Mouse (Mus musculus) layer of hippocampus, adult 9-10 months (tissue): Measurements from ENCODE around the gene Hdac7.

Experiments
- DNase-seq: peaks from one replicate; pipeline ENCODE4 v3.0.0; 2022; ENCODE audit warnings: low spot score

Gene Hdac7

DNA sequence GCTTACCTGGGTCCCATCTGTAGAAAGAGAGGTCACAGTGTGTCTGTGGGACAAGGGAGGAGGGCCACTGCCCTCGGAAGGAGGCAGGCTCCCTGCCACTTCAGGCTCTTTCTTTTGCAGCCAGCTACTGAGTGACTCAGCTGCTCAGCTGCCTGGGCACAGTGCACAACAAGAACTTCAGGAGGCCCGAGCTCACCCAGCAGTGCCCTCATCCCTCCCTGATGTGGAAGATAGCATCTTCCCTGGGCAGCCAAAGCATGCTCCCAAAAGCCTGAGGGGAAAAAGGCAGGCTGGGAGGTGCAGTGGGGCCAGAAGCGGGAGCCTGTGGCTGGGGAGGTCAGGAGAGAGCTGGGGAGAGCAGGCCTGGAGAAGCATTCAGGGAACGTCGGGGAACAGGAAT is 29.6 kb downstream of the Hdac7 start:
- DNase-seq, result no peak

DNA sequence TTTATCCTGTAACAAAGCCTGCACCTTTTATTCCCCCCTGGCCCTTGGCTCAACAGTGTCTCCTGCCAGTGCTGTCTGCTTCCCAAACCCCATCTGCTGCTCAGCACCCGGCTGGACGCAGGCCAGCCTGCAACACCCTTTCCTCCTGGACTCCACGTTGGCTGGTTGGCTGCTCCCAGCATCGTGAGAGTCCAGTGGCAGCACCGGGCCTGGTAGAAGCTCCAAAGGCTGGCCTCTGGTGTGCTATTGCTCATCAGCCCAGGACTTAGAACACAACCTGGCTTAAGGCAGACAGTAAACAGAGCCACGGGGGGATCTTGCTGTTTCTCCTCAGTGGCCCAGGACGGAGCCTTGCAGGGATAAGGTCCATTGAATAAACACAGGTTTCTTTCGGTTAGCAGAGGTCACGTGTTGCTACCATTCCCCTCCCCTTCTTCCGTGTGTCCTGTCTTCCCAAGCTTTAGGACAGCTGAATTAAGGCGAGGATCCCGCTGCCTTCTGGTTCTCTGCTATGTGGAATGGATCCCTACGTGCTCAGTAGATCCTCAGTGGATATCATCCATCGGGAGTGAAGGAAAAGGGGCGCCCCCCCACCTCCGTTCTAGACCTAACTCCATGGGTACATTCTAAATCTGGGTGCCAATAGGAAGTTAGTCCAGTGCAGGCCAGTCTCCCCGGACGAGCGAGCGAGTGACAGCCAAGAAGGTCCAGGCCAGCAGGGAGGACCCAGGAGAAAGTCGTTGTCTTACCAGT is 30.7 kb downstream of the Hdac7 start:
- no peak for DNase-seq

- no peak for DNase-seq
Observed at GRCm38 (mm10) chr15:97812875-97813274, 31.4 kb downstream of the Hdac7 start.

DNA sequence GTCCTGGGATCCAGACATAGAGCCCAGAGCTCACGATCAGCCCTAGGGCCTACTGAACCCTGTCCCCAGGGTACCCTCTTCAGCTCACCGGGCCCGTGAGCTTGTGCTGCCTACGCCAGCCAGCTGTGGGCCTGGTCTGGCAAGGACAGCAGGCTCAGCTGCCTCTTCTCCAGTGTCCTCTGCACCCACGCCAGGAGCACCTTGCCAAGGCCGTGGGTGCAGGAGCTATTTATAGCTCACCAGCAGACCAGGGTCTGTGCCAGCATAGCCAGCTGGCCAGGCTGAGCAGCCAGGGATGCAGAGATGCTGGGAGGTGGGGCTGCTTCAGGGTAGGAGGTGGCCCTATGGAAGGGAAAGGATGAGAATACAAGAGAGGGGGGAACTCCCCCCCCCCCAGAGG is 32.2 kb downstream of the Hdac7 start:
- no peak for DNase-seq

DNA sequence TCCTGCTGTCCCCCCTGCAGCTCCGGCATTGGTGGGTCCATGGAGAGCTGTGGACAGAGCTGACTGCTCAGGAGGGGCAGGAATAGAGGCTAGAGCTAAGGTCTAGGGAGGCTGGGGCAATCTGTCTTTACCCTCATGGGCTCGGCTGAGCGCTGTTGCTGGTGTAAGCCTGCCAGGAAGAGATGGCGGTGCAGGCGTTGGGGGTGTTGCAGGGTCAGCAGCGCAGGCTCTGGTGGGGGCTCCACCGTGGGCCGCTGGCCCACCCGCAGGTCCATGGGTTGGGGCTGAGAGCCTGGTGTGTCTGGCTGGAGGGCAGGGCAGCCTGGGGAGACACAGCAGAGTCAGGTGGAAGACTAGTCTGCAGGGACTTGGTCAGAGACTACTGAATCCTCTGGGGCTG is 33.0 kb downstream of the Hdac7 start:
- DNase-seq, result no peak

DNA sequence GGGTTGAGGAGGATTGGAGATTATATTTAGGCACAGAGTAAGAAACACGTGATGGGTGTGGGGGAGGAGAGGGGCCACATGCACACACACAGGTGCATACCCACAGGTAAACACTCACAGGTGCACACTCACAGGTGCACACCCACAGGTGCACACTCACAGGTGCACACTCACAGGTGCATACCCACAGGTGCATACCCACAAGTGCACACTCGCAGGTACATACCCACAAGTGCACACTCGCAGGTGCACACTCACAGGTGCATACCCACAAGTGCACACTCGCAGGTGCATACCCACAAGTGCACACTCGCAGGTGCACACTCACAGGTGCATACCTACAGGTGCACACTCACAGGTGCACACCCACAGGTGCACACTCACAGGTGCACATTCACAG is 33.9 kb downstream of the Hdac7 start:
- DNase-seq, result no peak

DNA sequence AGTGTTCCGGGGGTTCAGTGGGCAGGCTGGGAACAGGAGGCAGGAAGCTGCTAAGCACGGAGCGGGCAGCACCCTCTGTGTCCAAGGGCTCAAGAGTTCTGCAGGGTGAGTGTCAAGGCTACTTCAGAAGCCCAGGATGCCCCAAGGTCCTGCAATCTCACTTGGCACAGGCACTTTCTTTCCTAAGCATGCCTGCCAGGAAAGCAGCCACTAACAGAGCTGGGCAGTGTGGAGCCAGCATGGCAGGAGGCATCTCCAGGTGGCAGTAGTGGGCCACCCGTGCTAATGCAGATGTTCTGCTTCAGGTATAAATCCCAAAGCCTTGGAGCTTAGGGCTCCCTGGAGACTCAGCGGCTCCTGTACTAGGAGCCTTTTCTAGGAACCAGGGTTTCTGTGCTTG is 34.4 kb downstream of the Hdac7 start:
- no peak for DNase-seq

DNA sequence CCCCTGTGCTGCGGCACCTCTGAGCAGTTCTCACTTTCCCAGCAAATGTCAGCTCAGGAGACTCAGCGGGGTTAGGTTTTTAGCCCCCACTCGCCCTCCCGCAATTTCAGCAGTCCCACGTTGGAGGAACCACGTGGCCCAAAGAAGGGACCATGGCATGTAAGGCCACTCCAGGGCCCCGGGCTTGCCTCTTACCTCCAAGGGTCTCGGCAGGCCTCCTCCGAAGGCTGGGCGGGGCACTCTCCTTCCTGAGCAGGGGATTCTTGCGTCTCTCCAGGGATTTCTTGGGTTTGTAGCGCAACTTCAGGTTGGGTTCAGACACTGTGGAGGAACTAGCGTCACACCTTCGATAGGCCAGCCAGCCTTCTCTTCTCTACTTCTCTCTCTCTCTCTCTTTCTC is 35.1 kb downstream of the Hdac7 start:
- no peak for DNase-seq

GRCm38 (mm10) chr15:97808532-97808931 is 35.8 kb downstream of the Hdac7 start:
- DNase-seq, result no peak

DNA sequence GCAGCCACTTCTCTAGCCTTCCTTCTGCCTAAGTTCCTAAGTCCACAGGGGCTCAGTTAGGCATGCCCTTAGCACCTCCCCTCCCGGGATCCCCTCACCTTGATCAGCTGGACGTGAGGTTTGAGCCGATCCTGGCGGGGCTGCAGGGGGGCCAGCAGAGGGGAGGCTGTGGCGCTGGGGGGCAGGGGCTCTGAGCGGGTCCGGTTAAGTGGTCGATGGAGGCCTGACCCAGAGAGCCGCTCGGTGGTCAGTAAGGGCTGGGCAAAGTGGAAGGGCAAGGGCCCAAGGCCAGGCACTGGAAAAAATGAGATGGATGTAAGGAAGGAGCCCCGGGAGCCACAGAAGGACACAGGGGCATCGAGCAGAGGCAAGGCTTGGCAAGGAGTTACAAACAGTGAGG is 36.4 kb downstream of the Hdac7 start:
- DNase-seq, result no peak

- no peak for DNase-seq
Observed at GRCm38 (mm10) chr15:97802575-97802974, 41.7 kb downstream of the Hdac7 start.

- DNase-seq, result no peak
Observed at GRCm38 (mm10) chr15:97801811-97802210, 42.5 kb downstream of the Hdac7 start.

DNA sequence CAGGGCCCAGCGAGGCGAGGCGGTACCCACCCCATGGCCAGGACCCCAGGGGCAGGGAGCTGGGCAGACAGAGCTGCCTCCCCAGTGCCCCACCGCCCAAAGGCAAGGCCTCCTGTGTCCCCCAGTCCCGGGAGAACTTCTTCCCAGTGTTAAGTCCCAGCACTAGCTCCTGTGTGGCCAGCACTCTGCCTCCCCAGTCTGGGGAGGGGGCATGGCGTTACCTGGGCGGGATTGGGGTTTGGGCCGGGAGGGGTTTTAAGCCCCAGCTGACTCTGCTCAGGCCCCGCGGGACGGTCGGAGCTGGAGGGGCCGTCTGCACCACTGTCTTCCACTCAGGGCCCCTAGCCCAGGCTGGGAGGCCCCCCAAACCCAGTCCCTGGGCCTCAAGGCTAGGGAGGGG is 43.4 kb downstream of the Hdac7 start:
- DNase-seq, result no peak

DNA sequence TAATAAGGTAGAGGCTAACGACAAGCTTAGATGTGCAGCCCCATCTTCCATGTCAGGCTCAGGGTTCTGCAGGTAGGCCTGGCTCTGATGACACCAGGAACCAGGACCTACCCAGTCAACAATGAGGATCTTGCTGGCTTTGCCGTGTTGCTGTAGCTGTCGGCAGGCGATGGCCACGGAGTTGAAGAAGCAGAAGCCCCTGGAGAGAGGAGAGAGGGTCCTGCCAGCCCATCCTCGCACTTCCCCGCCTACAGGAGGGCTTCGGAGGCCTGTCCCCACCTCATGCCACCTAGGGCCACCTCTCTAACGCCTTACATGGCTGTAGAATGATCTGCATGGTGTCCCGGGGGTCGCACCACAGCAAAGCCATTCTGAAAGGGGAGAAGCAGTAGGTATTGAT is 44.9 kb downstream of the Hdac7 start:
- DNase-seq, result no peak

GRCm38 (mm10) chr15:97798134-97798533 is 46.2 kb downstream of the Hdac7 start:
- DNase-seq, result no peak

DNA sequence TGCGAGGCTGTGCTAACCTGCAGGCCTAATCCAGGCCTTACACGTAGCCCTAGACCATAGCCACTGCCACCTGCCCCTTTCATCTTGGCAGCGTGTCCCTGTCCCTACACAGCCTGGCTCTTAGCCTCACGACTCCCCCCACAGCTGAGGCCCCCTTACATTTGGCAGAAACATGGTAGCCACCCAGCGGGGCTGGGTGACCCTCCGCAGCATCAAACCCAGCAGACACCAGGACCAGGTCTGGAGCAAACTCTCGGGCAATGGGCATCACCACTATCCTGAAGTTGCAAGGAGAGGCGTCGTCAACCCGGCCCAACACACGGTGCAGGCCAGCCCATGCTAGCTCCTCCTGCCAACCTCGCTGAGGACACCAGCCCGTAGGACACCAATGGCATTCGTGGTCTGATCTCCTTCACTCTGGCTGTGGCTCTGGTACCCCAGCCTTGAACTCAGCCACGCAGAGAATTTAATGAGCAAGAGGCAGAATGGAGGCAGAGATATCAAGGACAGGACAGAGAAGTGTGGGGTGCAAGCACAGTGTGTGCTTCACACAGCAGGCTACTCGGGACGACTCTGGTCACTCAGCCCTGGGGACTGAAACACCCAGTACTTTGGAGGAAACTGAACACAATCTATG is 47.5 kb downstream of the Hdac7 start:
- DNase-seq, result no peak

- DNase-seq, result no peak
Observed at GRCm38 (mm10) chr15:97795559-97796235, 48.6 kb downstream of the Hdac7 start.

DNA sequence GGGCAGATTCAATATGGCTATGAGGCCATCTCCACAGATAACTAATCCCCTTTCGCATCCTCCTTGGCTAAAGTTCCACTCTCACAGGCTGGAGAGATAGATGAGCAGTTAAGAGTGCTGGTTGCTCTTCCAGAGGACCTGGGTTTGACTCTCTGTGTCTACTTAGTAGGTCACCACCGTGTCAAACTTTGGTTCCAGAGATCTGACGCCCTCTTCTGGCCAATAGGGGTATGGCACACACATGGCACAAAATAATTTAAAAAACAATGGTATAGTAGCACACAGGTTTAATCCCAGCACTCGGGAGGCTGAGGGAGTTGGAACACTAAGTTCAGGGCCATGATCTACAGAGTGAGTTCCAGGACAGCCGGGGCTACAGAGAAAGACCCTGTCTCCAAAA is 50.0 kb downstream of the Hdac7 start:
- DNase-seq, result no peak

- DNase-seq, result no peak
Observed at GRCm38 (mm10) chr15:97793386-97794153, 50.7 kb downstream of the Hdac7 start.

DNA sequence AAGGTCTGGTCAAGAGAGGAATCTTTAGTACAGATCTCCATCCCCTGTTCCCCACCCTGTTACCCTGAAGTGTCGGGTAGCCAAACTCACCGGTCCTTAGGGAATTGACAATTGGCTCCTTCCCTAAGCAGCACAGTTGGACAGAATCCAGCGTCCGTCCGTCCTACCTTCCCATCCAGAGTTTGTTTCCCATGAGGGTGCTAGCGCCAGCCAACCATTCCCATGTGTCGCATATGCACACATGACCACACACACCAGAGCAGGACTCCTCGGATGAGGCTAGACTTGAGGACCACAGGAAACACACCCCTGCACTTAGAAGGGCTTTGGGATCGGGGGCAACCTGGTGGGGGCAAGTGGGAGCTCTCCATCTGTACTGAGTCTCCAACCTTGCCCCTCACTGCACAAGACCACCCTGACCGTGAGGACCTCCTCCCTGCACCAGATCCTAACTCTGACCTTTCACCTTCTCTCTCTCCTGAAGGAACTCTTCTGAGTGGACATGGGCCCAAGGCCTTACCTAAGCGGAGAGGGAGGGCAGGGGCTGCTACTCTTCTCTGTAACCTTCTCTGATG is 53.1 kb downstream of the Hdac7 start:
- DNase-seq, result no peak

- no peak for DNase-seq
Observed at GRCm38 (mm10) chr15:97789761-97790505, 54.4 kb downstream of the Hdac7 start.

- DNase-seq, result no peak
Observed at GRCm38 (mm10) chr15:97788821-97789220, 55.5 kb downstream of the Hdac7 start.
